ENCODE assay signal across 9 mouse cellular contexts in the genomic region with DNA sequence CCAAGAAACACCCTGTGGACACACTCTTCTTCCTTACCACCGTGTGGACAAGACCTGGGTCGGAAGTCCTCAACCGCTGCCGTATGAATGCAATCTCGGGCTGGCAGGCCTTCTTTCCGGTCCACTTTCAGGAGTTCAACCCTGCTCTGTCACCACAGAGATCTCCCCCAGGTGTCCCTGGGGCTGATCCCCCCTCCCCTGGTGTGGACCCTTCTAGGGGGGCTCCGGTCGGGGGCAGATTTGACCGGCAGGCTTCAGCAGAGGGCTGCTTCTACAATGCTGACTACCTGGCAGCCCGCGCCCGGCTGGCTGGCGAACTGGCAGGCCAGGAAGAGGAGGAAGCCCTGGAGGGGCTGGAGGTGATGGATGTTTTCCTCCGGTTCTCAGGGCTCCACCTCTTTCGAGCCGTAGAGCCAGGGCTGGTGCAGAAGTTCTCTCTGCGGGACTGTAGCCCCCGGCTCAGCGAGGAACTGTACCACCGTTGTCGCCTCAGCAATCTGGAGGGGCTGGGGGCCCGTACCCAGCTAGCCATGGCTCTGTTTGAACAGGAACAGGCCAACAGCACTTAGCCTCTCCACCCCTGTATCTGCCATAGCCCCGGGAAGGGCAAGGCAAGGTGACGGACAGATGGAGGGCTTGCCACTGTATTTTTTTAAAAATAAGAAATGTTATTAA. TPM values are rescaled to one million over a fixed set of nuclear protein-coding genes. Genes with fewer than 3 reads are reported as not detected.
DNase-seq lines count a peak whose midpoint lies in the region; ATAC-seq and TF ChIP-seq lines count a peak whose summit lies in the region.
"Had no signal": no experiment of that assay in that cellular context is flagged by ENCODE, and none has a peak within 500 bp of the region (broad histone marks: within the 10 kb centered on the region; RNA-seq: fewer than 3 reads in every experiment).

No protein-coding gene starts in this region.

- 0 out of 2 replicates have a peak overlapping the region, but pooled peaks have one; percentile 50 for H3K9ac ChIP-seq in heart, adult 2 months (ENCODE audit: low read depth, low read length)
- H3K9ac ChIP-seq in stomach, postnatal 0 days (ENCODE audit: low read length), result no peak overlapping the region

- intact Hi-C loops in heart, adult 2 months (cut with DNase I), result no loop called here
- intact Hi-C loops in heart, postnatal 14 days (cut with DNase I), result no loop called here

- no peak for TF ChIP-seq EP300 in heart, adult 2 months (IDR thresholded peaks at IDR 0.05; ENCODE audit: insufficient read depth, low read depth, low read length)
- no peak for TF ChIP-seq EP300 in stomach, postnatal 0 days (optimal IDR thresholded peaks at IDR 0.05)

- peak overlapping the region; percentile 23 for H3K4me2 ChIP-seq in stomach, postnatal 0 days (replicated peaks; ENCODE audit: low read depth)

- peak overlapping the region; percentile 4; the same call in 1 of the 2 replicates for H3K27ac ChIP-seq in heart, adult 2 months
- H3K27ac ChIP-seq in testis, adult 2 months (ENCODE audit: control insufficient read depth, insufficient read depth, low read depth, low read length), result no peak overlapping the region
- no peak overlapping the region for H3K27ac ChIP-seq in stomach, postnatal 0 days (replicated peaks)

- no peak for TF ChIP-seq POLR2A in heart, adult 2 months (IDR thresholded peaks at IDR 0.05; ENCODE audit: insufficient read depth, low read depth, low read length)
- TF ChIP-seq POLR2A in testis, adult 2 months (IDR thresholded peaks at IDR 0.05; ENCODE audit: control insufficient read depth, low read depth, low read length), result no peak

- no peak for TF ChIP-seq CTCF in heart, adult 2 months (IDR thresholded peaks at IDR 0.05)
- TF ChIP-seq CTCF in testis, adult 2 months (IDR thresholded peaks at IDR 0.05; ENCODE audit: control insufficient read depth, insufficient read depth, insufficient replicate concordance, low read depth, low read length), result no peak
- no peak for TF ChIP-seq CTCF in stomach, postnatal 0 days (IDR thresholded peaks at IDR 0.05; ENCODE audit: low read depth)

- DNase-seq in heart, adult 2 months, result no peak
- no peak for DNase-seq in heart, postnatal 14 days
- no peak for DNase-seq in testis, postnatal 14 days (ENCODE audit: low spot score)
- DNase-seq in kidney, postnatal 14 days, result peak; percentile 54
- no peak for DNase-seq in stomach, postnatal 0 days (ENCODE audit: low spot score)
- no peak for DNase-seq in gastrocnemius, postnatal 4 days (ENCODE audit: low spot score in 2 of 2)
- no peak for DNase-seq in gastrocnemius, postnatal 10 days

- no peaks in the 10 kb centered on the region for H3K36me3 ChIP-seq in heart, adult 2 months (ENCODE audit: control insufficient read depth, insufficient read depth, low read length)
- H3K36me3 ChIP-seq in testis, adult 2 months (ENCODE audit: control insufficient read depth, insufficient read depth, low read length), result no peaks in the 10 kb centered on the region; the same call in 1 of the 2 replicates
- H3K36me3 ChIP-seq in stomach, postnatal 0 days (ENCODE audit: control insufficient read depth, insufficient read depth, low read length), result peaks cover 15% of the 10 kb centered on the region; the same call in 1 of the 2 replicates

- no peaks in the 10 kb centered on the region for H3K27me3 ChIP-seq in heart, adult 2 months (ENCODE audit: control insufficient read depth, insufficient read depth, low read length)
- no peaks in the 10 kb centered on the region for H3K27me3 ChIP-seq in testis, adult 2 months (ENCODE audit: control insufficient read depth, insufficient read depth, low read length)
- H3K27me3 ChIP-seq in stomach, postnatal 0 days (ENCODE audit: control insufficient read depth, insufficient read depth, low read length), result no peaks in the 10 kb centered on the region

- H3K79me2 ChIP-seq in heart, adult 2 months (replicated peaks; ENCODE audit: control insufficient read depth, insufficient read depth, low read length), result no peaks in the 10 kb centered on the region

- no peaks in the 10 kb centered on the region for H3K9me3 ChIP-seq in stomach, postnatal 0 days (ENCODE audit: control insufficient read depth, low read length)

- ATAC-seq in stomach, postnatal 0 days (ENCODE audit: low FRiP score, low TSS enrichment), result no peak

- peaks cover 3% of the 10 kb centered on the region; the same call in 1 of the 2 replicates for H3K4me1 ChIP-seq in heart, adult 2 months (ENCODE audit: control insufficient read depth, insufficient read depth, low read length)
- H3K4me1 ChIP-seq in testis, adult 2 months (ENCODE audit: control insufficient read depth, insufficient read depth, low read length), result peaks cover 8% of the 10 kb centered on the region
- 0 out of 2 replicates have a peak, but pooled peaks cover 2% of the 10 kb centered on the region for H3K4me1 ChIP-seq in stomach, postnatal 0 days (replicated peaks; ENCODE audit: control insufficient read depth, insufficient read depth)

- peak overlapping the region; percentile 34; the same call in 1 of the 2 replicates for H3K4me3 ChIP-seq in heart, adult 2 months
- peak overlapping the region; percentile 41 for H3K4me3 ChIP-seq in testis, adult 2 months (ENCODE audit: control insufficient read depth, low read depth, low read length)
- H3K4me3 ChIP-seq in stomach, postnatal 0 days (ENCODE audit: low read depth, low read length), result no peak overlapping the region

- WGBS in heart, adult 2 months, result 53% methylated on average over 24 of the region's 24 CpGs
- 60% methylated on average over 24 of the region's 24 CpGs for WGBS in stomach, postnatal 0 days

RNA-seq across cellular contexts. Expression of a gene that starts 5.4 kb away (rescaled TPM):
- 1 to 10 TPM; 7.5 to 9.0 TPM for total RNA-seq in heart, adult 2 months (2021)
- polyA plus RNA-seq in heart, adult 2 months (2012; rRNA removed), result 9.9 and 12.3 TPM in 2 replicates
- 10 to 100 TPM; 12.4 to 14.3 TPM for total RNA-seq in heart, postnatal 14 days (2021)
- 9.1 and 12.4 TPM in 2 replicates for polyA plus RNA-seq in testis, adult 2 months (2012; rRNA removed)
- polyA plus RNA-seq in stomach, postnatal 0 days (2015; fragmentation: Nextera tagmentation; extraction: Ambion mirVana), result 18.2 and 19.2 TPM in 2 replicates
- total RNA-seq in gastrocnemius, postnatal 4 days (2021), result 10 to 100 TPM; 34.4 to 36.7 TPM
- total RNA-seq in gastrocnemius, postnatal 10 days (2021), result 10 to 100 TPM; 19.6 to 29.4 TPM

RNA-seq across cellular contexts. Expression of a gene that starts 14.7 kb away (rescaled TPM):
- total RNA-seq in heart, adult 2 months (2021), result 10 to 100 TPM; 52.5 to 55.8 TPM
- 43.3 and 57.2 TPM in 2 replicates for polyA plus RNA-seq in heart, adult 2 months (2012; rRNA removed)
- total RNA-seq in heart, postnatal 14 days (2021), result 10 to 100 TPM; 44.0 to 45.7 TPM
- polyA plus RNA-seq in testis, adult 2 months (2012; rRNA removed), result 184 and 194 TPM in 2 replicates
- 45.2 and 45.3 TPM in 2 replicates for polyA plus RNA-seq in stomach, postnatal 0 days (2015; fragmentation: Nextera tagmentation; extraction: Ambion mirVana)
- total RNA-seq in gastrocnemius, postnatal 4 days (2021), result 10 to 100 TPM; 60.6 to 61.0 TPM
- 10 to 100 TPM; 66.4 to 74.0 TPM for total RNA-seq in gastrocnemius, postnatal 10 days (2021)

RNA-seq across cellular contexts. Expression of a gene that starts 32.3 kb away (rescaled TPM):
- total RNA-seq in heart, adult 2 months (2021), result 10 to 100 TPM; 58.7 to 61.8 TPM
- polyA plus RNA-seq in heart, adult 2 months (2012; rRNA removed), result 60.2 and 61.0 TPM in 2 replicates
- total RNA-seq in heart, postnatal 14 days (2021), result 10 to 100 TPM; 59.2 to 60.7 TPM
- 5.0 and 16.5 TPM in 2 replicates for polyA plus RNA-seq in testis, adult 2 months (2012; rRNA removed)
- polyA plus RNA-seq in stomach, postnatal 0 days (2015; fragmentation: Nextera tagmentation; extraction: Ambion mirVana), result 13.3 and 17.8 TPM in 2 replicates
- 100 to 1,000 TPM; 131 to 137 TPM for total RNA-seq in gastrocnemius, postnatal 4 days (2021)
- total RNA-seq in gastrocnemius, postnatal 10 days (2021), result 100 to 1,000 TPM; 122 to 132 TPM
- total RNA-seq: megakaryocyte-erythroid progenitor cell, adult 5-6 weeks had no signal

RNA-seq across cellular contexts. Expression of a gene that starts 35.3 kb away (rescaled TPM):
- not detected for total RNA-seq in heart, adult 2 months (2021)
- polyA plus RNA-seq in heart, adult 2 months (2012; rRNA removed), result 0.06 TPM in 1 of 2 replicates, not detected in the other
- not detected for total RNA-seq in heart, postnatal 14 days (2021)
- polyA plus RNA-seq in testis, adult 2 months (2012; rRNA removed), result 108 and 117 TPM in 2 replicates
- 0.08 TPM in 1 of 2 replicates, not detected in the other for polyA plus RNA-seq in stomach, postnatal 0 days (2015; fragmentation: Nextera tagmentation; extraction: Ambion mirVana)
- total RNA-seq in gastrocnemius, postnatal 4 days (2021), result not detected
- not detected for total RNA-seq in gastrocnemius, postnatal 10 days (2021)
- total RNA-seq: megakaryocyte-erythroid progenitor cell, adult 5-6 weeks had no signal

RNA-seq across cellular contexts. Expression of a gene that starts 51.2 kb away (rescaled TPM):
- 10 to 100 TPM; 80.8 to 93.5 TPM for total RNA-seq in heart, adult 2 months (2021)
- 138 and 163 TPM in 2 replicates for polyA plus RNA-seq in heart, adult 2 months (2012; rRNA removed)
- 10 to 100 TPM; 70.2 to 72.5 TPM for total RNA-seq in heart, postnatal 14 days (2021)
- polyA plus RNA-seq in testis, adult 2 months (2012; rRNA removed), result 0.46 and 0.52 TPM in 2 replicates
- 0.21 and 0.25 TPM in 2 replicates for polyA plus RNA-seq in stomach, postnatal 0 days (2015; fragmentation: Nextera tagmentation; extraction: Ambion mirVana)
- total RNA-seq in gastrocnemius, postnatal 4 days (2021), result 10 to 100 TPM; 32.8 to 34.8 TPM
- 10 to 100 TPM; 31.3 to 37.4 TPM for total RNA-seq in gastrocnemius, postnatal 10 days (2021)
- total RNA-seq: megakaryocyte-erythroid progenitor cell, adult 5-6 weeks had no signal
